ENCODE assay signal across 9 mouse cellular contexts in the genomic region with DNA sequence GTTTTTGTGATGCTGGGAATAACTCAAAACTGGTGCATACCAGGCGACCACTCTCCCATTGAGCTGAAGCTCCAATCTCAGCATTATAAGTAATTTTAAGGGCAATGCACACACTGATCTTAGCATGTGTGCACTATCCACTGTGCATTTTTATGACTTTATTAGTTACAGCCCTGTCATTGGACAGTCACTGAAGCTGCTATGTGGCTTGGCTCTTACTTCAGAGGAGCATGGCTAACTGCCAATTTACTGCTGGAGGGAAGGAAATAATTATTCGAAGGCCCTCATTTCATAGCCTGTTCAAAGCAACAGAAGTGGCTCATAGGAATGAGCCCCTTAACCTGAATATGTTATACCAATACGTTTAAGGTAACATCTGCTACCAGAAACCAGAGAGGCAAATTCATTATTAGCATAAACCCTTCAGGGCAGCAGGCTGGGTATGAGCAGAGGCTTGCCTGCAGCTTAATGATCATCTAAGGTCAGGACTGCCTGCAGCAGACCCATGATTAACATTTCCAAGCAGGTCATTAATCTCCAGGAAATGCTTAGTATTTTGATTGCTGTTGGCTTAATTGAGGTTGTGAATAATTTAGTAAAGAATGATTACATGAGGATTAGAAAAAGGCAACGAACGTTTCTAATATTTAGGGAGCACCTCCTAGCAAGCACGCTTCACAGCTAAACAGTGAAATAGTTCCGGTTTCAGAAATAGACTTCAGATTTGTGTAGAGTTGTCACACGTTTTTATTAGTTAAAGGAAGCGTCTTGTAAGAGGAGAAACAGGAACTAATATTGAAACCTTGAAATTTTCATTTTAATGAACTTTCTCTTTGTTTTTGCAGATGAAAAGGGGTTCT. TPM values are rescaled to one million over a fixed set of nuclear protein-coding genes. Genes with fewer than 3 reads are reported as not detected.
DNase-seq lines count a peak whose midpoint lies in the region; ATAC-seq and TF ChIP-seq lines count a peak whose summit lies in the region.
"Had no signal": no experiment of that assay in that cellular context is flagged by ENCODE, and none has a peak within 500 bp of the region (broad histone marks: within the 10 kb centered on the region; RNA-seq: fewer than 3 reads in every experiment).

No protein-coding gene starts in this region.

- no peak for ATAC-seq in heart, embryonic 11.5 days (replicated peaks; ENCODE audit: insufficient number of reproducible peaks, low FRiP score, low TSS enrichment)
- ATAC-seq in hindbrain, postnatal 0 days: peak; percentile 72

- H3K4me1 ChIP-seq in heart, embryonic 11.5 days (ENCODE audit: control insufficient read depth, insufficient read depth, low read length): no peaks in the 10 kb centered on the region
- no peaks in the 10 kb centered on the region for H3K4me1 ChIP-seq in hindbrain, postnatal 0 days (ENCODE audit: insufficient read depth, low read length)
- no peaks in the 10 kb centered on the region for H3K4me1 ChIP-seq in thymus, adult 2 months (replicated peaks; ENCODE audit: control insufficient read depth, insufficient read depth, low read length)

- no peaks in the 10 kb centered on the region for H3K9me3 ChIP-seq in heart, embryonic 11.5 days (replicated peaks; ENCODE audit: control insufficient read depth, low read length)
- H3K9me3 ChIP-seq in hindbrain, postnatal 0 days (ENCODE audit: low read length): no peaks in the 10 kb centered on the region; the same call in 1 of the 2 replicates

- intact Hi-C loops in left cerebral cortex, postnatal 25 days (cut with DNase I): no loop called here

- no peak overlapping the region for H3K27ac ChIP-seq in heart, embryonic 11.5 days (ENCODE audit: low read depth, low read length)
- H3K27ac ChIP-seq in hindbrain, postnatal 0 days: no peak overlapping the region
- H3K27ac ChIP-seq in macrophage: peak overlapping the region; percentile 59
- no peak overlapping the region for H3K27ac ChIP-seq in thymus, adult 2 months (ENCODE audit: control insufficient read depth, insufficient read depth, low read length)

- H3K27me3 ChIP-seq in heart, embryonic 11.5 days (ENCODE audit: control insufficient read depth, insufficient read depth, low read length): no peaks in the 10 kb centered on the region
- H3K27me3 ChIP-seq in hindbrain, postnatal 0 days (ENCODE audit: insufficient read depth, low read length): no peaks in the 10 kb centered on the region
- no peaks in the 10 kb centered on the region for H3K27me3 ChIP-seq in thymus, adult 2 months (ENCODE audit: control insufficient read depth, insufficient read depth, low read length)

- no peak overlapping the region for H3K4me3 ChIP-seq in heart, embryonic 11.5 days (ENCODE audit: low read depth, low read length)
- no peak overlapping the region for H3K4me3 ChIP-seq in hindbrain, postnatal 0 days (ENCODE audit: low read length)
- peak overlapping the region; percentile 0; the same call in 1 of the 2 replicates for H3K4me3 ChIP-seq in macrophage (ENCODE audit: inconsistent target)
- no peak overlapping the region for H3K4me3 ChIP-seq in thymus, adult 2 months (ENCODE audit: control insufficient read depth, insufficient read depth, low read length)

- no peak for TF ChIP-seq POLR2A in thymus, adult 2 months (IDR thresholded peaks at IDR 0.05; ENCODE audit: control insufficient read depth, extremely low read depth, insufficient read depth, low read length, poor library complexity)

- peak; percentile 81 for DNase-seq in heart, adult 11 months
- DNase-seq in brain, adult 2 months (ENCODE audit: low read depth, low spot score): peak; percentile 42
- DNase-seq in hindbrain, postnatal 0 days (ENCODE audit: low spot score): peak; percentile 69
- DNase-seq in thymus, adult 2 months: no peak
- DNase-seq in left cerebral cortex, postnatal 25 days (ENCODE audit: low spot score in 2 of 2): no peak
- DNase-seq in spleen, postnatal 14 days (ENCODE audit: low spot score in 2 of 2): no peak

- H3K79me2 ChIP-seq in macrophage (ENCODE audit: inconsistent target): no peaks in the 10 kb centered on the region

- no peaks in the 10 kb centered on the region for H3K36me3 ChIP-seq in heart, embryonic 11.5 days (ENCODE audit: control insufficient read depth, insufficient read depth, low read length)
- H3K36me3 ChIP-seq in hindbrain, postnatal 0 days (ENCODE audit: insufficient read depth, low read length): no peaks in the 10 kb centered on the region
- H3K36me3 ChIP-seq in macrophage (ENCODE audit: inconsistent target): no peaks in the 10 kb centered on the region
- no peaks in the 10 kb centered on the region for H3K36me3 ChIP-seq in thymus, adult 2 months (ENCODE audit: control insufficient read depth, insufficient read depth, low read length)

- no peak overlapping the region for H3K9ac ChIP-seq in heart, embryonic 11.5 days (ENCODE audit: low read depth, low read length)
- no peak overlapping the region for H3K9ac ChIP-seq in hindbrain, postnatal 0 days (replicated peaks; ENCODE audit: low read length)

- 71% methylated on average over 9 of the region's 9 CpGs for WGBS in heart, embryonic 11.5 days (ENCODE audit: insufficient replicate concordance)
- WGBS in hindbrain, postnatal 0 days: 30% methylated on average over 9 of the region's 9 CpGs
- 13% methylated on average over 9 of the region's 9 CpGs for WGBS in macrophage (ENCODE audit: missing documents)
- 25% methylated on average over 9 of the region's 9 CpGs for WGBS in thymus, adult 2 months

- TF ChIP-seq CTCF in hindbrain, postnatal 0 days (IDR thresholded peaks at IDR 0.05; ENCODE audit: low read depth): no peak
- no peak for TF ChIP-seq CTCF in thymus, adult 2 months (IDR thresholded peaks at IDR 0.05; ENCODE audit: borderline replicate concordance, control insufficient read depth, extremely low read depth, insufficient read depth, low read length, poor library complexity)

- H3K4me2 ChIP-seq in heart, embryonic 11.5 days: no peak overlapping the region
- no peak overlapping the region for H3K4me2 ChIP-seq in hindbrain, postnatal 0 days (ENCODE audit: low read depth, low read length)

RNA-seq across cellular contexts. Expression of a gene that starts 25.4 kb away (rescaled TPM):
- polyA plus RNA-seq in heart, embryonic 11.5 days (2014; fragmentation: Nextera tagmentation; extraction: Ambion mirVana): 0.20 and 0.28 TPM in 2 replicates
- 0.16 and 1.5 TPM in 2 replicates for total RNA-seq in hindbrain, postnatal 0 days (2014; rRNA removed)
- polyA plus RNA-seq in hindbrain, postnatal 0 days (2015; fragmentation: Nextera tagmentation; extraction: Ambion mirVana): 3.5 and 3.8 TPM in 2 replicates
- total RNA-seq in macrophage (2018; cell fraction: chromatin; rRNA removed): not detected
- not detected for total RNA-seq in macrophage (2018; cell fraction: cytosol; rRNA removed)
- not detected for total RNA-seq in macrophage (2018; cell fraction: nucleus; rRNA removed)
- polyA plus RNA-seq in macrophage (2018): not detected in 3 replicates
- not detected in 2 replicates for polyA plus RNA-seq in thymus, adult 2 months (2012; rRNA removed)
- total RNA-seq in left cerebral cortex, postnatal 25 days (2021): under 1 TPM in 1 of 2 experiments, not detected in 1; 0.37 TPM
- total RNA-seq: heart, postnatal 36 days had no signal

RNA-seq across cellular contexts. Expression of a gene that starts 26.1 kb away (rescaled TPM):
- 24.6 and 28.8 TPM in 2 replicates for polyA plus RNA-seq in heart, embryonic 11.5 days (2014; fragmentation: Nextera tagmentation; extraction: Ambion mirVana)
- 12.9 and 16.3 TPM in 2 replicates for total RNA-seq in hindbrain, postnatal 0 days (2014; rRNA removed)
- polyA plus RNA-seq in hindbrain, postnatal 0 days (2015; fragmentation: Nextera tagmentation; extraction: Ambion mirVana): 22.3 and 23.9 TPM in 2 replicates
- 10 to 100 TPM in 10 of 26 experiments, 1 to 10 TPM in 16; 2.3 to 24.2 (median 8.1) TPM for total RNA-seq in macrophage (2018; cell fraction: chromatin; rRNA removed)
- 10 to 100 TPM in 23 of 26 experiments, 1 to 10 TPM in 3; 7.3 to 21.4 (median 15.4) TPM for total RNA-seq in macrophage (2018; cell fraction: cytosol; rRNA removed)
- total RNA-seq in macrophage (2018; cell fraction: nucleus; rRNA removed): 10 to 100 TPM in 12 of 26 experiments, 1 to 10 TPM in 14; 4.6 to 23.0 (median 8.7) TPM
- 13.1 to 15.2 TPM (median 13.5 TPM) in 3 replicates for polyA plus RNA-seq in macrophage (2018)
- polyA plus RNA-seq in thymus, adult 2 months (2012; rRNA removed): 7.1 and 7.4 TPM in 2 replicates
- total RNA-seq in left cerebral cortex, postnatal 25 days (2021): 10 to 100 TPM; 15.7 to 18.8 TPM

RNA-seq across cellular contexts. Expression of a gene that starts 48.7 kb away (rescaled TPM):
- 27.4 and 29.3 TPM in 2 replicates for polyA plus RNA-seq in heart, embryonic 11.5 days (2014; fragmentation: Nextera tagmentation; extraction: Ambion mirVana)
- total RNA-seq in hindbrain, postnatal 0 days (2014; rRNA removed): 30.8 and 34.9 TPM in 2 replicates
- polyA plus RNA-seq in hindbrain, postnatal 0 days (2015; fragmentation: Nextera tagmentation; extraction: Ambion mirVana): 14.1 and 14.2 TPM in 2 replicates
- total RNA-seq in macrophage (2018; cell fraction: chromatin; rRNA removed): 1 to 10 TPM in 3 of 26 experiments, under 1 TPM in 23; 0.15 to 4.2 (median 0.49) TPM
- under 1 TPM in 25 of 26 experiments, not detected in 1; 0.03 to 0.36 (median 0.13) TPM for total RNA-seq in macrophage (2018; cell fraction: cytosol; rRNA removed)
- total RNA-seq in macrophage (2018; cell fraction: nucleus; rRNA removed): 1 to 10 TPM in 2 of 26 experiments, under 1 TPM in 21, not detected in 3; 0.11 to 1.7 (median 0.38) TPM
- 0.11 to 0.17 TPM (median 0.11 TPM) in 3 replicates for polyA plus RNA-seq in macrophage (2018)
- 0.61 and 1.4 TPM in 2 replicates for polyA plus RNA-seq in thymus, adult 2 months (2012; rRNA removed)
- total RNA-seq in left cerebral cortex, postnatal 25 days (2021): 10 to 100 TPM; 13.6 to 17.6 TPM

Comparison
In these comparisons a context has a peak if more than half of its experiments do, and no peak if none do; other contexts are left out.
1. DNase-seq: peak in heart, adult 11 months (single experiment), brain, adult 2 months (single experiment) and hindbrain, postnatal 0 days (single experiment); none in thymus, adult 2 months (single experiment), left cerebral cortex, postnatal 25 days (0 of 2) and spleen, postnatal 14 days (0 of 2).